Mouse (Mus musculus) forebrain, embryonic 16.5 days (tissue): ENCODE results near the gene Cela3a. TPM values are rescaled to one million over a fixed set of nuclear protein-coding genes. Genes with fewer than 3 reads are reported as not detected.

ENCODE experiments used
- ATAC-seq: fragments of 200-750 bp; cut with Nextera tagmentation; 2 replicates; pipeline ENCODE4 v1.8.0; 2017; ENCODE audit warnings: mild to moderate bottlenecking, moderate library complexity
- H3K27ac ChIP-seq: fragments of 300-500 bp; sonication (generic); 2 replicates; pipeline ENCODE4 v1.5.1; 2014; ENCODE audit warnings: low read length, control low read depth
- H3K27me3 ChIP-seq: fragments of 300-500 bp; sonication (generic); replicated peaks from 2 replicates; pipeline ENCODE4 v1.6.1; 2014; ENCODE audit warnings: low read length; ENCODE audit not compliant: control insufficient read depth, insufficient read depth
- H3K36me3 ChIP-seq: fragments of 300-500 bp; sonication (generic); 2 replicates; pipeline ENCODE4 v1.6.1; 2014; ENCODE audit not compliant: control insufficient read depth, insufficient read depth
- H3K4me1 ChIP-seq: fragments of 300-500 bp; sonication (generic); replicated peaks from 2 replicates; pipeline ENCODE4 v1.6.1; 2014; ENCODE audit warnings: low read length; ENCODE audit not compliant: control insufficient read depth, insufficient read depth
- H3K4me2 ChIP-seq: fragments of 300-500 bp; sonication (generic); 2 replicates; pipeline ENCODE4 v1.6.1; 2014; ENCODE audit warnings: mild to moderate bottlenecking, low read length, control low read depth
- H3K4me3 ChIP-seq: fragments of 300-500 bp; sonication (generic); replicated peaks from 2 replicates; pipeline ENCODE4 v1.5.1; 2014; ENCODE audit warnings: mild to moderate bottlenecking, low read length, control low read depth
- H3K9ac ChIP-seq: fragments of 300-500 bp; sonication (generic); replicated peaks from 2 replicates; pipeline ENCODE4 v1.6.1; 2014; ENCODE audit warnings: low read depth, low read length, control low read depth
- H3K9me3 ChIP-seq: fragments of 300-500 bp; sonication (generic); 2 replicates; pipeline ENCODE4 v1.6.1; 2016; ENCODE audit warnings: low read length; ENCODE audit not compliant: control insufficient read depth
- WGBS: fragments of 180-500 bp; shearing (Covaris S2); extraction: QIAGEN DNeasy Blood & Tissue Kit; methylation state at CpG from one replicate; pipeline ENCODE4 v1.1.7; 2014; 5-methylcytosine and 5-hydroxymethylcytosine counted together
- polyA plus RNA-seq: library from polyadenylated mRNA; unstranded; fragments of >200 nt; fragmentation: Nextera tagmentation; extraction: Ambion mirVana; gene quantifications from 2 replicates; pipeline ENCODE4 v1.2.1, GENCODE M21; 2015

The Cela3a gene
- polyA plus RNA-seq, 1 experiment from 2014 or later: not detected

GRCm38 (mm10) chr4:137377526-137378304 lies 31.9 kb downstream of the Cela3a start:
- ATAC-seq: no peak
- Histone ChIP-seq H3K4me2 (no peak overlapping the region), H3K27me3 (no peaks in the 10 kb centered on the region), H3K4me3 (no peak overlapping the region), H3K27ac (no peak overlapping the region), H3K9ac (no peak overlapping the region), H3K36me3 (no peaks in the 10 kb centered on the region), H3K4me1 (no peaks in the 10 kb centered on the region), H3K9me3 (no peaks in the 10 kb centered on the region)
- 81% methylated on average over 4 of the region's 4 CpGs for WGBS

GRCm38 (mm10) chr4:137376778-137377177 lies 32.8 kb downstream of the Cela3a start:
- Histone ChIP-seq H3K4me2 (no peak overlapping the region), H3K9me3 (no peaks in the 10 kb centered on the region), H3K4me1 (no peaks in the 10 kb centered on the region), H3K27me3 (no peaks in the 10 kb centered on the region), H3K36me3 (no peaks in the 10 kb centered on the region), H3K9ac (no peak overlapping the region), H3K4me3 (no peak overlapping the region), H3K27ac (no peak overlapping the region)
- no peak for ATAC-seq
- 68% methylated on average over 2 of the region's 2 CpGs for WGBS

GRCm38 (mm10) chr4:137375314-137376278 lies 34.0 kb downstream of the Cela3a start:
- no peak overlapping the region for H3K4me2 ChIP-seq

GRCm38 (mm10) chr4:137373711-137374110 lies 35.9 kb downstream of the Cela3a start:
- 72% methylated on average over 6 of the region's 6 CpGs for WGBS

More at GRCm38 (mm10) chr4:137375314-137376278, 34.0 kb downstream of the Cela3a start:
- no peak overlapping the region for H3K27ac ChIP-seq
- no peaks in the 10 kb centered on the region for H3K27me3 ChIP-seq
- WGBS: 58% methylated on average over 19 of the region's 19 CpGs
- H3K9ac ChIP-seq: no peak overlapping the region
- H3K36me3 ChIP-seq: no peaks in the 10 kb centered on the region
- H3K4me3 ChIP-seq: no peak overlapping the region
- H3K4me1 ChIP-seq: peaks cover under 1% of the 10 kb centered on the region
- no peaks in the 10 kb centered on the region for H3K9me3 ChIP-seq
- no peak for ATAC-seq

GRCm38 (mm10) chr4:137371596-137372523 lies 37.7 kb downstream of the Cela3a start:
- H3K36me3 ChIP-seq: no peaks in the 10 kb centered on the region
- no peaks in the 10 kb centered on the region for H3K27me3 ChIP-seq
- H3K9ac ChIP-seq: no peak overlapping the region
- H3K4me3 ChIP-seq: no peak overlapping the region
- H3K4me2 ChIP-seq: no peak overlapping the region
- no peaks in the 10 kb centered on the region for H3K9me3 ChIP-seq
- no peak for ATAC-seq
- H3K4me1 ChIP-seq: peaks cover 10% of the 10 kb centered on the region
- no peak overlapping the region for H3K27ac ChIP-seq
- WGBS: 92% methylated on average over 16 of the region's 16 CpGs

More at GRCm38 (mm10) chr4:137373711-137374110, 35.9 kb downstream of the Cela3a start:
- Histone ChIP-seq H3K4me3 (no peak overlapping the region), H3K9me3 (no peaks in the 10 kb centered on the region), H3K4me2 (no peak overlapping the region), H3K27ac (no peak overlapping the region), H3K27me3 (no peaks in the 10 kb centered on the region), H3K4me1 (peaks cover 10% of the 10 kb centered on the region), H3K36me3 (no peaks in the 10 kb centered on the region), H3K9ac (no peak overlapping the region)
- ATAC-seq: no peak

GRCm38 (mm10) chr4:137369954-137370750 lies 39.4 kb downstream of the Cela3a start:
- Histone ChIP-seq H3K4me1 (peaks cover 10% of the 10 kb centered on the region), H3K27me3 (no peaks in the 10 kb centered on the region), H3K36me3 (no peaks in the 10 kb centered on the region), H3K9ac (peak overlapping the region; percentile 67), H3K9me3 (no peaks in the 10 kb centered on the region), H3K4me3 (peak overlapping the region; percentile 40), H3K27ac (no peak overlapping the region), H3K4me2 (peak overlapping the region; percentile 74)
- no peak for ATAC-seq
- 8% methylated on average over 28 of the region's 29 CpGs for WGBS

GRCm38 (mm10) chr4:137368198-137368597 lies 41.4 kb downstream of the Cela3a start:
- Histone ChIP-seq H3K4me1 (peaks cover 10% of the 10 kb centered on the region), H3K27ac (no peak overlapping the region), H3K36me3 (no peaks in the 10 kb centered on the region), H3K9me3 (no peaks in the 10 kb centered on the region), H3K9ac (no peak overlapping the region), H3K4me3 (no peak overlapping the region), H3K27me3 (no peaks in the 10 kb centered on the region), H3K4me2 (no peak overlapping the region)
- ATAC-seq: no peak
- WGBS: 19% methylated on average over 1 of the region's 1 CpGs
